Mouse (Mus musculus) thymus, adult 2 months (tissue): Measurements from ENCODE around the gene Zfp146.
"Not testable (repeated sequence)": the region's sequence is repeated elsewhere in the genome, so short reads cannot be mapped to it uniquely, and the experiment has no call there.

Source experiments
- CTCF ChIP-seq: fragments of 200-500 bp; IDR thresholded peaks from 2 replicates; pipeline ENCODE4 v1.5.1; 2012; ENCODE audit warnings: mild to moderate bottlenecking, control low read depth, low read length, moderate library complexity, borderline replicate concordance; ENCODE audit not compliant: control insufficient read depth, poor library complexity, insufficient read depth; ENCODE audit errors: extremely low read depth
- POLR2A ChIP-seq: fragments of 200-500 bp; IDR thresholded peaks from 2 replicates; pipeline ENCODE4 v1.6.1; 2012; ENCODE audit warnings: mild to moderate bottlenecking, low read length, control low read depth, moderate library complexity; ENCODE audit not compliant: control insufficient read depth, poor library complexity, insufficient read depth; ENCODE audit errors: extremely low read depth

GRCm38 (mm10) chr7:30181929-30182328, 12.4 kb upstream of the Zfp146 start:
- TF ChIP-seq POLR2A, CTCF: not testable (repeated sequence)
